Mouse (Mus musculus) stomach, embryonic 15.5 days (tissue): Measurements from ENCODE around the gene Rbms3. TPM values are rescaled to one million over a fixed set of nuclear protein-coding genes. Genes with fewer than 3 reads are reported as not detected.

Experiments used
- ATAC-seq: fragments of 200-750 bp; cut with Nextera tagmentation; 2 replicates; pipeline ENCODE4 v1.8.0; 2017; ENCODE audit warnings: low read depth, moderate number of reproducible peaks, moderate TSS enrichment; ENCODE audit not compliant: insufficient read depth, low FRiP score
- H3K27ac ChIP-seq: fragments of 300-500 bp; sonication (generic); 2 replicates; pipeline ENCODE4 v1.5.1; 2015; ENCODE audit warnings: mild to moderate bottlenecking, inconsistent platforms
- H3K27me3 ChIP-seq: fragments of 300-500 bp; sonication (generic); replicated peaks from 2 replicates; pipeline ENCODE4 v1.6.1; 2015; ENCODE audit warnings: inconsistent platforms
- H3K36me3 ChIP-seq: fragments of 300-500 bp; sonication (generic); 2 replicates; pipeline ENCODE4 v1.6.1; 2015; ENCODE audit warnings: inconsistent platforms
- H3K4me1 ChIP-seq: fragments of 300-500 bp; sonication (generic); 2 replicates; pipeline ENCODE4 v1.6.1; 2015; ENCODE audit warnings: inconsistent platforms
- H3K4me2 ChIP-seq: fragments of 300-500 bp; sonication (generic); 2 replicates; pipeline ENCODE4 v1.6.1; 2015; ENCODE audit warnings: mild to moderate bottlenecking, inconsistent platforms
- H3K4me3 ChIP-seq: fragments of 300-500 bp; sonication (generic); replicated peaks from 2 replicates; pipeline ENCODE4 v1.5.1; 2015; ENCODE audit warnings: inconsistent platforms
- H3K9ac ChIP-seq: fragments of 300-500 bp; sonication (generic); 2 replicates; pipeline ENCODE4 v1.6.1; 2015; ENCODE audit warnings: inconsistent platforms
- H3K9me3 ChIP-seq: fragments of 300-500 bp; sonication (generic); 2 replicates; pipeline ENCODE4 v1.6.1; 2016; ENCODE audit warnings: inconsistent platforms
- WGBS: fragments of 180-500 bp; shearing (Covaris S2); methylation state at CpG from one replicate; pipeline ENCODE4 v1.1.7; 2015; 5-methylcytosine and 5-hydroxymethylcytosine counted together
- polyA plus RNA-seq: library from polyadenylated mRNA; unstranded; fragments of >200 nt; fragmentation: Nextera tagmentation; extraction: Ambion mirVana; gene quantifications from 2 replicates; pipeline ENCODE4 v1.2.1, GENCODE M21; 2015

Rbms3 gene
- polyA plus RNA-seq, 1 experiment from 2014 or later = 64.3 TPM

GRCm38 (mm10) chr9:117085706-117086105 is 544.0 kb downstream of the Rbms3 start:
- no peak for ATAC-seq
- Histone ChIP-seq H3K4me2 (no peak overlapping the region), H3K27ac (no peak overlapping the region), H3K4me3 (no peak overlapping the region), H3K4me1 (no peaks in the 10 kb centered on the region), H3K9me3 (no peaks in the 10 kb centered on the region), H3K9ac (no peak overlapping the region), H3K27me3 (no peaks in the 10 kb centered on the region), H3K36me3 (no peaks in the 10 kb centered on the region)
- WGBS = 93% methylated on average over 9 of the region's 9 CpGs

- Histone ChIP-seq H3K27ac (no peak overlapping the region), H3K36me3 (no peaks in the 10 kb centered on the region)
- 93% methylated on average over 2 of the region's 2 CpGs for WGBS
These were observed 545.2 kb downstream of the Rbms3 start for GRCm38 (mm10) chr9:117084471-117084870.

DNA sequence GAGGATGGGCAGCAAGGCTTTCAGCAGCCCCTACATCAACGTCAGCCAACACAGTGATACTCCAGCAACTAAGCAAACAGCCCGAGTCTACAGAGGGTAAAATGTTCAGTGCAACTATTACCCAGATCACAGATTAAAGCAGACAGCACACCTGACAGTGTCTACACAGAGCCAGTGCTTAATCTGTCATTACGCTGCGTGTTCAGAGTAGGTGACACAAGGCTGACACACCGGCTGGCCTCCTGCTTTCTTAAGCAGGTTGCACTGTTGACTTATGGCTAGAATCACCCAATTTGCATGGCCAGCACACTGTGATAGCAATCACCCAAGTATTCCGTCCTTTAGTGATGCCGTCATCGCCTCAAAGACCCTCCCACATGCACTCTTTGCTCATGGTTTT is 550.2 kb downstream of the Rbms3 start:
- Histone ChIP-seq H3K4me3 (no peak overlapping the region), H3K9me3 (no peaks in the 10 kb centered on the region), H3K9ac (no peak overlapping the region), H3K36me3 (no peaks in the 10 kb centered on the region), H3K27ac (no peak overlapping the region), H3K4me1 (0 out of 2 replicates have a peak, but pooled peaks cover 14% of the 10 kb centered on the region), H3K4me2 (no peak overlapping the region), H3K27me3 (no peaks in the 10 kb centered on the region)
- ATAC-seq = no peak
- 65% methylated on average over 8 of the region's 8 CpGs for WGBS

More at GRCm38 (mm10) chr9:117084471-117084870, 545.2 kb downstream of the Rbms3 start:
- ATAC-seq = no peak
- H3K4me3 ChIP-seq = no peak overlapping the region
- H3K9ac ChIP-seq = no peak overlapping the region
- H3K9me3 ChIP-seq = no peaks in the 10 kb centered on the region
- no peaks in the 10 kb centered on the region for H3K27me3 ChIP-seq
- no peak overlapping the region for H3K4me2 ChIP-seq
- H3K4me1 ChIP-seq = 0 out of 2 replicates have a peak, but pooled peaks cover 2% of the 10 kb centered on the region

DNA sequence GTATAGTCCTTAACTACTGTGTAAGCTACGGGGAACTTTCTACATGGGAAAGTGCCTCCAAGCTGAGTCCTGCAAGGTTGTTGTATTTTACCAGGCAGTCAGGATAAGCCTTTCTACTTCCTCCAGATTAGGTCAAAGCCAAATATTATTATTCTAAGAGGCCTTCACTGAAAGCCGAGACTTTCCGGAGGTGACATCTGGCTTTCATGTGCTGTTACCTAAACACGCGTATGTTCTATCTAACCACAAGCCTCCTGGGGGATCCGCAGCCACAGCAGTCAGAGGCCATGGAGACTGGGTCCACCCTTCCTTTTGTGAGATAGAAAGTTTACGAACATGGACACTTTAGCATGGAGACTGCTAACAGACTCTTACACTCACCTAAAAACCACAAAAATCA is 552.2 kb downstream of the Rbms3 start:
- no peaks in the 10 kb centered on the region for H3K36me3 ChIP-seq
- no peak for ATAC-seq
- H3K9me3 ChIP-seq = no peaks in the 10 kb centered on the region
- no peak overlapping the region for H3K27ac ChIP-seq
- H3K4me3 ChIP-seq = no peak overlapping the region
- no peak overlapping the region for H3K4me2 ChIP-seq
- H3K27me3 ChIP-seq = no peaks in the 10 kb centered on the region
- WGBS = 51% methylated on average over 7 of the region's 7 CpGs
- peaks cover 16% of the 10 kb centered on the region; the same call in 1 of the 2 replicates for H3K4me1 ChIP-seq
- no peak overlapping the region for H3K9ac ChIP-seq

DNA sequence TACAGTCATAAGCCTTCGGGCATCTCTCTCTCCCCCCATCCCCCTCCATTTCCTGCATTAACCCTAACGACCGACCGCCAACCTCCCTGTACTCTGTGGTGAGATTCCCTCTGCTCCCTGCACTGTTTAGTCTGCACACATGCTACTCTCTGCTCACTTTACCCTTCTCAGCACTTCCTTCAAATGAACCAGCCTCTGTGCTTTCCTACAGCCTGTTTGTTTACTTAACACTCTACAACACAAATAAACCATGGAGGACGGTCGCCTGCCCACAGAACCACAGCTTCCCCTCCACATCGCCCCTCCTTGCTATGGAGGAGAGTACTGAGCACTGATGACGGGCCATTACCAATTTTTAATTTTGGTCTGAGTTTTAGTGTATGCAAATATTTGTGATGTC is 552.9 kb downstream of the Rbms3 start:
- H3K4me3 ChIP-seq = no peak overlapping the region
- H3K9ac ChIP-seq = no peak overlapping the region
- H3K4me2 ChIP-seq = no peak overlapping the region
- 33% methylated on average over 8 of the region's 8 CpGs for WGBS
- H3K27ac ChIP-seq = no peak overlapping the region
- no peaks in the 10 kb centered on the region for H3K9me3 ChIP-seq
- H3K4me1 ChIP-seq = peaks cover 16% of the 10 kb centered on the region; the same call in 1 of the 2 replicates
- ATAC-seq = no peak
- H3K36me3 ChIP-seq = no peaks in the 10 kb centered on the region
- no peaks in the 10 kb centered on the region for H3K27me3 ChIP-seq

GRCm38 (mm10) chr9:117072433-117073099 is 557.1 kb downstream of the Rbms3 start:
- 31% methylated on average over 2 of the region's 2 CpGs for WGBS
- Histone ChIP-seq H3K27me3 (no peaks in the 10 kb centered on the region), H3K4me1 (peaks cover 9% of the 10 kb centered on the region; the same call in 1 of the 2 replicates), H3K36me3 (no peaks in the 10 kb centered on the region), H3K9me3 (no peaks in the 10 kb centered on the region), H3K4me3 (no peak overlapping the region), H3K9ac (no peak overlapping the region), H3K27ac (no peak overlapping the region), H3K4me2 (no peak overlapping the region)
- ATAC-seq = no peak

- Histone ChIP-seq H3K9ac (no peak overlapping the region), H3K4me3 (no peak overlapping the region), H3K4me2 (no peak overlapping the region), H3K27me3 (no peaks in the 10 kb centered on the region), H3K9me3 (no peaks in the 10 kb centered on the region), H3K27ac (no peak overlapping the region), H3K4me1 (peaks cover 2% of the 10 kb centered on the region; the same call in 1 of the 2 replicates), H3K36me3 (no peaks in the 10 kb centered on the region)
- 64% methylated on average over 2 of the region's 2 CpGs for WGBS
- ATAC-seq = no peak
These were observed 559.1 kb downstream of the Rbms3 start for GRCm38 (mm10) chr9:117070616-117071015.

DNA sequence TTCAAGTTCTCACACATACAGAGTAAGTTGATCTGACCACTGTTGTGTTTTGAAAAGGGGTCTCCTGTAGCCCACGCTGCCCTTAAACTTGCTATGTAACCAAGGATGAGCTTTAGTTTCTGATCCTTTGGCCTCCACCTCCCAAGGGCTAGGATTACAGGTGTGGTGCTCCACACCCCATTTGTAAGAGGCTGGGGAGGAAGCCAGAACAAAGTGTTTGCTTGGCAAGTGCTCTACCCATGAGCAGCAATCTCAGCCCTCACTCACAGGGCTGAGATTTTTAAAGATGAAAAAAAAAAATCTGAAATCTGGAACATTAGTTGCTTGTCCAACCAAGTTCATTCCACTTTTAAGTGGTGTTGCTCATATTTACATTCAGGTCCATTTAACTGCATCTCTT is 560.5 kb downstream of the Rbms3 start:
- no peak overlapping the region for H3K9ac ChIP-seq
- no peaks in the 10 kb centered on the region for H3K27me3 ChIP-seq
- no peak for ATAC-seq
- no peaks in the 10 kb centered on the region for H3K36me3 ChIP-seq
- no peak overlapping the region for H3K27ac ChIP-seq
- no peaks in the 10 kb centered on the region for H3K9me3 ChIP-seq
- no peak overlapping the region for H3K4me2 ChIP-seq
- WGBS = 96% methylated on average over 1 of the region's 1 CpGs
- H3K4me1 ChIP-seq = peaks cover 2% of the 10 kb centered on the region; the same call in 1 of the 2 replicates
- no peak overlapping the region for H3K4me3 ChIP-seq

DNA sequence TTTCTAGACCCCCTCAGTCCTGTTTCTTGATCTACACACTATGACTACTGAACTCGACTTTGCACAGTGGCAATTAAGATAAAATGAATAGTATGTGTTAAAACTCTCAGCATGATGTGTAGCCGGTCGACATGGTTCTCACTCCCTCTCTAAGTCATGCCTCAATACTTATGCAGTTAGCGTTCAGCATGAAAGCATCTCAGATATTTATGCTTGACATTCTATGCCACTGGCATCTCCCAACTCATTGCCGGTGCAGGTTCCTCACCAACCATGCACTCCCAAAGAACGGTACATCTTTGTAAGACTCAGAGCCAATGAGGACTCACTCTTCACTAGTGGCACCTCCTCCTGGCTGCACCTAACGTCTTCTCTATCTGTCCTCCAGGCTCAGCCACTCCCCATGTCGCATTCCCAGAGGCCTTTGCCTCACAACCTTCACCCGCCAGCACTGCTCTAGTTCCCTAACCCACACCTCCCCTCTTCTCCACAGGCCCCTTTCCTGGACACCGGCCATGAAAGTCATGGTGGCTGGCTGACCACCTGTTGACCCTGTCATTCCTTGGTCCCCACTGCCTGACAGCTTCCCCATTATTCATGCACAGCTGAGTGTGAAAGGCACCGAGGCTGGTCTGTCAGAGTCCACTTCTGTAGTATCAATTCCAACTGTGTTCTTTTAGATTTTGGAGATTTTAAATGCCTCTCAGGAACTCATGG is 561.9 kb downstream of the Rbms3 start:
- no peak overlapping the region for H3K4me2 ChIP-seq
- no peak overlapping the region for H3K27ac ChIP-seq
- ATAC-seq = no peak
- no peaks in the 10 kb centered on the region for H3K9me3 ChIP-seq
- H3K4me1 ChIP-seq = no peaks in the 10 kb centered on the region
- H3K9ac ChIP-seq = no peak overlapping the region
- WGBS = 84% methylated on average over 11 of the region's 11 CpGs
- H3K36me3 ChIP-seq = no peaks in the 10 kb centered on the region
- H3K27me3 ChIP-seq = no peaks in the 10 kb centered on the region
- H3K4me3 ChIP-seq = no peak overlapping the region

- WGBS = 71% methylated on average over 3 of the region's 3 CpGs
- ATAC-seq = no peak
- no peak overlapping the region for H3K9ac ChIP-seq
These were observed 563.2 kb downstream of the Rbms3 start for GRCm38 (mm10) chr9:117066502-117066901.

DNA sequence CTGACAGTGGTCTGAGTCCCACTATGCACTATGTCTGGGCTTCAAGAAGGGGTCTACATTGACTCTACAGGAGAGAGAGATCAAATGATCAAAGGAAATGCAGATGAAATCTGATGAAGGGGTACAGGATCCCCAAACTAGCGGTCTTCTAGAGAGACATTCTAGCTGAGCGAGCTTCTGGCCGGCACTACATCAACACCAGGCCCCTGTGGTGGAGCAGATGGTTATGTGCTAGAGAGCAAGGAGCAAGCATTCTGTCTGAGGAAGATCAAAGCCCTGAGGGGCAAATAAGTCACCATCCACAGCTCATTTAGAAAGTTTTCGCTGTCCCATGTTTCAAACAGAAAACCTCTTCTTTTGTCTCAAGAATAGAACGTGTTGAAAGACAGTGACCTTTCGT is 564.1 kb downstream of the Rbms3 start:
- H3K27ac ChIP-seq = no peak overlapping the region
- no peaks in the 10 kb centered on the region for H3K9me3 ChIP-seq
- H3K36me3 ChIP-seq = no peaks in the 10 kb centered on the region
- 90% methylated on average over 6 of the region's 6 CpGs for WGBS
- no peak overlapping the region for H3K4me2 ChIP-seq
- H3K4me1 ChIP-seq = no peaks in the 10 kb centered on the region
- no peak for ATAC-seq
- H3K27me3 ChIP-seq = no peaks in the 10 kb centered on the region
- no peak overlapping the region for H3K4me3 ChIP-seq
- H3K9ac ChIP-seq = no peak overlapping the region

More at GRCm38 (mm10) chr9:117066502-117066901, 563.2 kb downstream of the Rbms3 start:
- no peaks in the 10 kb centered on the region for H3K4me1 ChIP-seq
- no peak overlapping the region for H3K27ac ChIP-seq
- no peak overlapping the region for H3K4me2 ChIP-seq
- H3K9me3 ChIP-seq = no peaks in the 10 kb centered on the region
- no peak overlapping the region for H3K4me3 ChIP-seq
- no peaks in the 10 kb centered on the region for H3K27me3 ChIP-seq
- H3K36me3 ChIP-seq = no peaks in the 10 kb centered on the region

DNA sequence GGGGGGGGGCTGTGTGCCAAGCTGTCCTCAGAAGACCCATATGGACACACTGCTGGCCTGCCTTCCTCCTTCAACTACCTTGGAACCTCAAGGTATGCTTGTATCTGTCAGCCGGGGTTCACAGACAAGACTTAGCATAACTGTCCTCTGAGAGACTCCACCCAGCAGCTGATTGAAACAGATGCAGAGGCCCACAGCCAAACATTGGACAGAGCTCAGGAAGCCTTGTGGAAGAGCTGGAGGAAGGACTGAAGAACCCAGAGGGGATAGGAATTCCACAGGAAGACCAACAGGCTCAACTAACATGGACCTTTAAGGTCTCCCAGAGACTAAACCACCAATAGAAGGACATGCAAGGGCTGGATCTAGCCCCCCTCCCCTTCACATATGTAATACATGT is 570.1 kb downstream of the Rbms3 start:
- peaks cover 2% of the 10 kb centered on the region; the same call in 1 of the 2 replicates for H3K36me3 ChIP-seq
- H3K4me1 ChIP-seq = no peaks in the 10 kb centered on the region
- H3K9ac ChIP-seq = no peak overlapping the region
- no peak overlapping the region for H3K4me2 ChIP-seq
- 74% methylated on average over 1 of the region's 1 CpGs for WGBS
- no peak overlapping the region for H3K27ac ChIP-seq
- H3K4me3 ChIP-seq = no peak overlapping the region
- H3K9me3 ChIP-seq = no peaks in the 10 kb centered on the region
- no peak for ATAC-seq
- H3K27me3 ChIP-seq = no peaks in the 10 kb centered on the region
